Mouse (Mus musculus) cerebellum, adult 18-20 months (tissue): Measurements from ENCODE around the gene Lrrc4c.

Experiments
- DNase-seq, 2 experiments: peaks; one replicate each; pipeline ENCODE4 v3.0.0; 2021

The Lrrc4c gene

GRCm38 (mm10) chr2:96317387-96318299, at the start of gene Lrrc4c:
TSS of gene Lrrc4c (plus strand) at chr2:96318169.
- peak; percentile 72 to 78 for DNase-seq

- no peak for DNase-seq
Measured at GRCm38 (mm10) chr2:96275061-96275460, 42.9 kb upstream of the Lrrc4c start.

- DNase-seq = no peak
Measured at GRCm38 (mm10) chr2:96282926-96283325, 35.0 kb upstream of the Lrrc4c start.

GRCm38 (mm10) chr2:96287512-96287911, 30.5 kb upstream of the Lrrc4c start:
- DNase-seq = no peak

GRCm38 (mm10) chr2:96290541-96290940, 27.4 kb upstream of the Lrrc4c start:
- no peak for DNase-seq

- no peak for DNase-seq
Measured at GRCm38 (mm10) chr2:96315034-96315433, 2.9 kb upstream of the Lrrc4c start.

- DNase-seq = peak; percentile 35 to 51
Measured at GRCm38 (mm10) chr2:96316531-96316930, 1.4 kb upstream of the Lrrc4c start.

GRCm38 (mm10) chr2:96318556-96318955, 587 bp downstream of the Lrrc4c start:
- DNase-seq = peak; percentile 41 to 44

GRCm38 (mm10) chr2:96319201-96319600, 1.2 kb downstream of the Lrrc4c start:
- DNase-seq = peak; percentile 62 to 65

- DNase-seq = peak; percentile 47 to 58
Measured at GRCm38 (mm10) chr2:96319649-96320048, 1.7 kb downstream of the Lrrc4c start.

- no peak for DNase-seq
Measured at GRCm38 (mm10) chr2:96334652-96335051, 16.7 kb downstream of the Lrrc4c start.

GRCm38 (mm10) chr2:96337354-96337753, 19.4 kb downstream of the Lrrc4c start:
- peak; percentile 35 to 49 for DNase-seq

- DNase-seq = no peak
Measured at GRCm38 (mm10) chr2:96401186-96401811, 83.3 kb downstream of the Lrrc4c start.

GRCm38 (mm10) chr2:96402514-96402913, 84.5 kb downstream of the Lrrc4c start:
- no peak for DNase-seq

- DNase-seq = no peak
Measured at GRCm38 (mm10) chr2:96406856-96407255, 88.9 kb downstream of the Lrrc4c start.

GRCm38 (mm10) chr2:96411182-96411581, 93.2 kb downstream of the Lrrc4c start:
- DNase-seq = peak; percentile 19 to 46

- DNase-seq = no peak
Measured at GRCm38 (mm10) chr2:96461566-96461965, 143.6 kb downstream of the Lrrc4c start.

GRCm38 (mm10) chr2:96475674-96476073, 157.7 kb downstream of the Lrrc4c start:
- no peak for DNase-seq

- DNase-seq = no peak
Measured at GRCm38 (mm10) chr2:96499116-96499882, 181.3 kb downstream of the Lrrc4c start.

- no peak for DNase-seq
Measured at GRCm38 (mm10) chr2:96504140-96504539, 186.2 kb downstream of the Lrrc4c start.

GRCm38 (mm10) chr2:96505641-96506040, 187.7 kb downstream of the Lrrc4c start:
- peak; percentile 69 to 79 for DNase-seq

GRCm38 (mm10) chr2:96508991-96509390, 191.0 kb downstream of the Lrrc4c start:
- no peak for DNase-seq

GRCm38 (mm10) chr2:96537469-96537868, 219.5 kb downstream of the Lrrc4c start:
- DNase-seq = no peak
